Mouse (Mus musculus) hindbrain, postnatal 0 days (tissue): Measurements from ENCODE around the gene Slc2a13. TPM values are rescaled to one million over a fixed set of nuclear protein-coding genes. Genes with fewer than 3 reads are reported as not detected.

ENCODE experiments used
- ATAC-seq: fragments of 200-750 bp; cut with Nextera tagmentation; 2 replicates; pipeline ENCODE4 v1.8.0; 2017; ENCODE audit warnings: mild to moderate bottlenecking, moderate TSS enrichment, moderate library complexity
- DNase-seq: peaks from one replicate; pipeline ENCODE4 v3.0.0-alpha.2; 2015; ENCODE audit warnings: low spot score
- H3K27ac ChIP-seq: fragments of 300-500 bp; sonication (generic); 2 replicates; pipeline ENCODE4 v1.5.1; 2014; ENCODE audit warnings: mild to moderate bottlenecking
- H3K27me3 ChIP-seq: fragments of 300-500 bp; sonication (generic); 2 replicates; pipeline ENCODE4 v1.6.1; 2014; ENCODE audit warnings: low read length, mixed read lengths; ENCODE audit not compliant: insufficient read depth
- H3K36me3 ChIP-seq: fragments of 300-500 bp; sonication (generic); 2 replicates; pipeline ENCODE4 v1.6.1; 2014; ENCODE audit warnings: low read length, mixed read lengths; ENCODE audit not compliant: insufficient read depth
- H3K4me1 ChIP-seq: fragments of 300-500 bp; sonication (generic); 2 replicates; pipeline ENCODE4 v1.6.1; 2014; ENCODE audit warnings: antibody characterized with exemption, low read length, mixed read lengths; ENCODE audit not compliant: insufficient read depth
- H3K4me2 ChIP-seq: fragments of 300-500 bp; sonication (generic); 2 replicates; pipeline ENCODE4 v1.6.1; 2014; ENCODE audit warnings: low read depth, mild to moderate bottlenecking, low read length, moderate library complexity, mixed read lengths
- H3K4me3 ChIP-seq: fragments of 300-500 bp; sonication (generic); 2 replicates; pipeline ENCODE4 v1.5.1; 2014; ENCODE audit warnings: low read length
- H3K9ac ChIP-seq: fragments of 300-500 bp; sonication (generic); replicated peaks from 2 replicates; pipeline ENCODE4 v1.6.1; 2014; ENCODE audit warnings: mild to moderate bottlenecking, low read length, moderate library complexity, mixed read lengths
- H3K9me3 ChIP-seq: fragments of 300-500 bp; sonication (generic); 2 replicates; pipeline ENCODE4 v1.6.1; 2016; ENCODE audit warnings: low read length, mixed read lengths
- CTCF ChIP-seq: IDR thresholded peaks from 2 replicates; pipeline ENCODE4 v1.5.1; 2016; ENCODE audit warnings: antibody characterized with exemption, control low read depth, low read depth
- WGBS: fragments of 180-500 bp; shearing (Covaris S2); extraction: QIAGEN DNeasy Blood & Tissue Kit; methylation state at CpG from one replicate; pipeline ENCODE4 v1.1.7; 2014; 5-methylcytosine and 5-hydroxymethylcytosine counted together
- polyA plus RNA-seq: library from polyadenylated mRNA; unstranded; fragments of >200 nt; fragmentation: Nextera tagmentation; extraction: Ambion mirVana; gene quantifications from 2 replicates; pipeline ENCODE4 v1.2.1, GENCODE M21; 2015
- total RNA-seq: library from RNA; depleted of rRNA; stranded (reverse); fragments of >200 nt; gene quantifications from 2 replicates; pipeline ENCODE4 v1.2.3, GENCODE M21; 2014; rRNA removed

Gene Slc2a13
- total and polyA plus RNA-seq, 2 experiments from 2014 or later, result 4.3 to 27.9 TPM

- no peak overlapping the region for H3K9ac ChIP-seq
- H3K27ac ChIP-seq, result no peak overlapping the region
- TF ChIP-seq CTCF, result no peak
- H3K4me1 ChIP-seq, result no peaks in the 10 kb centered on the region
- H3K4me3 ChIP-seq, result no peak overlapping the region
- ATAC-seq, result no peak
- 88% methylated on average over 5 of the region's 5 CpGs for WGBS
- no peaks in the 10 kb centered on the region for H3K36me3 ChIP-seq
- no peak overlapping the region for H3K4me2 ChIP-seq
- no peak for DNase-seq
- no peaks in the 10 kb centered on the region for H3K9me3 ChIP-seq
- no peaks in the 10 kb centered on the region for H3K27me3 ChIP-seq
Observed at GRCm38 (mm10) chr15:91237294-91237693, 335.8 kb downstream of the Slc2a13 start.

Other genes with a start within 250 kb of the Slc2a13 start
- 5.5 and 13.0 TPM in 2 replicates for gene Lrrk2, start 99.9 kb upstream of the Slc2a13 start, total RNA-seq
- 1.8 and 1.9 TPM in 2 replicates for gene Lrrk2, start 99.9 kb upstream of the Slc2a13 start, polyA plus RNA-seq